Mouse (Mus musculus): Measurements from ENCODE around the gene Hibadh. TPM values are rescaled to one million over a fixed set of nuclear protein-coding genes. Genes with fewer than 3 reads are reported as not detected.

Gene Hibadh
- polyA plus RNA-seq, 1 experiment = 41.2 TPM

- Histone ChIP-seq H3K27ac (ENCODE audit: insufficient read depth, low read depth, low read length) (no peak overlapping the region), H3K4me1 (ENCODE audit: control insufficient read depth, insufficient read depth, low read length) (peaks cover 9% of the 10 kb centered on the region), H3K4me3 (ENCODE audit: insufficient read depth, low read length) (no peak overlapping the region)
- TF ChIP-seq CTCF (IDR thresholded peaks at IDR 0.05; ENCODE audit: low read depth, low read length) (no peak), POLR2A (IDR thresholded peaks at IDR 0.05; ENCODE audit: borderline replicate concordance, low read depth, low read length) (no peak)
Measured at GRCm38 (mm10) chr6:52641076-52641475, 887 bp upstream of the Hibadh start.

- Histone ChIP-seq H3K4me3 (ENCODE audit: insufficient read depth, low read length) (peak overlapping the region; percentile 90), H3K27ac (ENCODE audit: insufficient read depth, low read depth, low read length) (peak overlapping the region; percentile 26), H3K4me1 (ENCODE audit: control insufficient read depth, insufficient read depth, low read length) (peaks cover 7% of the 10 kb centered on the region)
- TF ChIP-seq CTCF (IDR thresholded peaks at IDR 0.05; ENCODE audit: low read depth, low read length) (no peak), POLR2A (IDR thresholded peaks at IDR 0.05; ENCODE audit: borderline replicate concordance, low read depth, low read length) (no peak)
Measured at GRCm38 (mm10) chr6:52639546-52640223, 504 bp downstream of the Hibadh start.

GRCm38 (mm10) chr6:52638471-52639185, 1.6 kb downstream of the Hibadh start:
- Histone ChIP-seq H3K27ac (ENCODE audit: insufficient read depth, low read depth, low read length) (no peak overlapping the region), H3K4me3 (ENCODE audit: insufficient read depth, low read length) (no peak overlapping the region), H3K4me1 (ENCODE audit: control insufficient read depth, insufficient read depth, low read length) (peaks cover 7% of the 10 kb centered on the region)
- TF ChIP-seq CTCF (IDR thresholded peaks at IDR 0.05; ENCODE audit: low read depth, low read length) (no peak), POLR2A (IDR thresholded peaks at IDR 0.05; ENCODE audit: borderline replicate concordance, low read depth, low read length) (no peak)

GRCm38 (mm10) chr6:52637337-52637736, 2.9 kb downstream of the Hibadh start:
- no peak overlapping the region for H3K27ac ChIP-seq (ENCODE audit: insufficient read depth, low read depth, low read length)
- TF ChIP-seq CTCF (IDR thresholded peaks at IDR 0.05; ENCODE audit: low read depth, low read length) (no peak), POLR2A (IDR thresholded peaks at IDR 0.05; ENCODE audit: borderline replicate concordance, low read depth, low read length) (no peak)
- H3K4me1 ChIP-seq (ENCODE audit: control insufficient read depth, insufficient read depth, low read length) = peaks cover 7% of the 10 kb centered on the region
- no peak overlapping the region for H3K4me3 ChIP-seq (ENCODE audit: insufficient read depth, low read length)

GRCm38 (mm10) chr6:52635395-52635794, 4.8 kb downstream of the Hibadh start:
- peaks cover 8% of the 10 kb centered on the region for H3K4me1 ChIP-seq (ENCODE audit: control insufficient read depth, insufficient read depth, low read length)
- H3K27ac ChIP-seq (ENCODE audit: insufficient read depth, low read depth, low read length) = no peak overlapping the region
- no peak overlapping the region for H3K4me3 ChIP-seq (ENCODE audit: insufficient read depth, low read length)
- TF ChIP-seq CTCF (IDR thresholded peaks at IDR 0.05; ENCODE audit: low read depth, low read length) (no peak), POLR2A (IDR thresholded peaks at IDR 0.05; ENCODE audit: borderline replicate concordance, low read depth, low read length) (no peak)

GRCm38 (mm10) chr6:52630625-52631024, 9.6 kb downstream of the Hibadh start:
- 0 out of 2 replicates have a peak, but pooled peaks cover 3% of the 10 kb centered on the region for H3K4me1 ChIP-seq (ENCODE audit: control insufficient read depth, insufficient read depth, low read length)
- TF ChIP-seq CTCF (IDR thresholded peaks at IDR 0.05; ENCODE audit: low read depth, low read length) = no peak
- TF ChIP-seq POLR2A (IDR thresholded peaks at IDR 0.05; ENCODE audit: borderline replicate concordance, low read depth, low read length) = no peak
- H3K4me3 ChIP-seq (ENCODE audit: insufficient read depth, low read length) = no peak overlapping the region
- H3K27ac ChIP-seq (ENCODE audit: insufficient read depth, low read depth, low read length) = no peak overlapping the region

GRCm38 (mm10) chr6:52629180-52629579, 11.0 kb downstream of the Hibadh start:
- Histone ChIP-seq H3K27ac (ENCODE audit: insufficient read depth, low read depth, low read length) (no peak overlapping the region), H3K4me1 (ENCODE audit: control insufficient read depth, insufficient read depth, low read length) (0 out of 2 replicates have a peak, but pooled peaks cover 3% of the 10 kb centered on the region), H3K4me3 (ENCODE audit: insufficient read depth, low read length) (no peak overlapping the region)
- TF ChIP-seq POLR2A (IDR thresholded peaks at IDR 0.05; ENCODE audit: borderline replicate concordance, low read depth, low read length) = no peak
- TF ChIP-seq CTCF (IDR thresholded peaks at IDR 0.05; ENCODE audit: low read depth, low read length) = no peak

GRCm38 (mm10) chr6:52626735-52627134, 13.5 kb downstream of the Hibadh start:
- Histone ChIP-seq H3K27ac (ENCODE audit: insufficient read depth, low read depth, low read length) (no peak overlapping the region), H3K4me3 (ENCODE audit: insufficient read depth, low read length) (no peak overlapping the region), H3K4me1 (ENCODE audit: control insufficient read depth, insufficient read depth, low read length) (0 out of 2 replicates have a peak, but pooled peaks cover 3% of the 10 kb centered on the region)
- TF ChIP-seq POLR2A (IDR thresholded peaks at IDR 0.05; ENCODE audit: borderline replicate concordance, low read depth, low read length) (no peak), CTCF (IDR thresholded peaks at IDR 0.05; ENCODE audit: low read depth, low read length) (no peak)

GRCm38 (mm10) chr6:52623741-52624140, 16.4 kb downstream of the Hibadh start:
- Histone ChIP-seq H3K27ac (ENCODE audit: insufficient read depth, low read depth, low read length) (no peak overlapping the region), H3K4me3 (ENCODE audit: insufficient read depth, low read length) (no peak overlapping the region), H3K4me1 (ENCODE audit: control insufficient read depth, insufficient read depth, low read length) (no peaks in the 10 kb centered on the region)
- no peak for TF ChIP-seq POLR2A (IDR thresholded peaks at IDR 0.05; ENCODE audit: borderline replicate concordance, low read depth, low read length)
- no peak for TF ChIP-seq CTCF (IDR thresholded peaks at IDR 0.05; ENCODE audit: low read depth, low read length)
